Mouse (Mus musculus) lung, postnatal 10 days (tissue): ENCODE results near the gene Bend3.
A peak's percentile ranks its signal among the peaks of the same experiment; 100 is the strongest.

Source experiments
- DNase-seq: peaks from one replicate; pipeline ENCODE4 v3.0.0; 2021

Bend3 gene

GRCm38 (mm10) chr10:43538831-43539230, 60.2 kb downstream of the Bend3 start:
- DNase-seq: no peak

GRCm38 (mm10) chr10:43539746-43540310, 61.2 kb downstream of the Bend3 start:
- no peak for DNase-seq

- peak; percentile 97 for DNase-seq
Measured at GRCm38 (mm10) chr10:43540442-43541152, 62.0 kb downstream of the Bend3 start, which contains the start of gene 1700021F05Rik. Gene 1700021F05Rik (minus strand): TSS chr10:43540994.

- no peak for DNase-seq
Measured at GRCm38 (mm10) chr10:43541153-43541544, 62.5 kb downstream of the Bend3 start.

GRCm38 (mm10) chr10:43549411-43549810, 70.8 kb downstream of the Bend3 start:
- DNase-seq: no peak

- no peak for DNase-seq
Measured at GRCm38 (mm10) chr10:43550923-43551322, 72.3 kb downstream of the Bend3 start.

GRCm38 (mm10) chr10:43551388-43551787, 72.8 kb downstream of the Bend3 start:
- no peak for DNase-seq

GRCm38 (mm10) chr10:43557630-43558165, 79.1 kb downstream of the Bend3 start:
- no peak for DNase-seq

- DNase-seq: no peak
Measured at GRCm38 (mm10) chr10:43559313-43559712, 80.7 kb downstream of the Bend3 start.

- DNase-seq: no peak
Measured at GRCm38 (mm10) chr10:43560765-43561164, 82.1 kb downstream of the Bend3 start.

GRCm38 (mm10) chr10:43561311-43561710, 82.7 kb downstream of the Bend3 start:
- no peak for DNase-seq
